Mouse (Mus musculus): ENCODE measurements around the gene Usp2.
A peak's percentile ranks its signal among the peaks of the same experiment; 100 is the strongest.

The Usp2 gene

GRCm38 (mm10) chr9:44109360-44110095 lies 42.7 kb downstream of the Usp2 start:
- no peak for TF ChIP-seq GATA4 (IDR thresholded peaks at IDR 0.05; ENCODE audit: insufficient replicate concordance, low read length)

- TF ChIP-seq GATA4 (IDR thresholded peaks at IDR 0.05; ENCODE audit: insufficient replicate concordance, low read length), result no peak
Observed at GRCm38 (mm10) chr9:44113105-44113789, 46.4 kb downstream of the Usp2 start, which contains the start of the genes Gm49380 and Rnf26. TSS of gene Gm49380 (minus strand) at chr9:44113500. TSS of gene Rnf26 (minus strand) at chr9:44113517.

- TF ChIP-seq GATA4 (IDR thresholded peaks at IDR 0.05; ENCODE audit: insufficient replicate concordance, low read length), result no peak
Observed at GRCm38 (mm10) chr9:44114453-44114852, 47.6 kb downstream of the Usp2 start.

GRCm38 (mm10) chr9:44115599-44115998 lies 48.8 kb downstream of the Usp2 start:
- TF ChIP-seq GATA4 (IDR thresholded peaks at IDR 0.05; ENCODE audit: insufficient replicate concordance, low read length), result no peak

GRCm38 (mm10) chr9:44116182-44116581 lies 49.4 kb downstream of the Usp2 start:
- no peak for TF ChIP-seq GATA4 (IDR thresholded peaks at IDR 0.05; ENCODE audit: insufficient replicate concordance, low read length)

- no peak for TF ChIP-seq GATA4 (IDR thresholded peaks at IDR 0.05; ENCODE audit: insufficient replicate concordance, low read length)
Observed at GRCm38 (mm10) chr9:44119011-44119410, 52.2 kb downstream of the Usp2 start.

- TF ChIP-seq GATA4 (IDR thresholded peaks at IDR 0.05; ENCODE audit: insufficient replicate concordance, low read length), result no peak
Observed at GRCm38 (mm10) chr9:44119948-44120465, 53.2 kb downstream of the Usp2 start.

GRCm38 (mm10) chr9:44124317-44124716 lies 57.5 kb downstream of the Usp2 start:
- no peak for TF ChIP-seq GATA4 (IDR thresholded peaks at IDR 0.05; ENCODE audit: insufficient replicate concordance, low read length)

- TF ChIP-seq GATA4 (IDR thresholded peaks at IDR 0.05; ENCODE audit: insufficient replicate concordance, low read length), result no peak
Observed at GRCm38 (mm10) chr9:44125026-44125425, 58.2 kb downstream of the Usp2 start.

- no peak for TF ChIP-seq GATA4 (IDR thresholded peaks at IDR 0.05; ENCODE audit: insufficient replicate concordance, low read length)
Observed at GRCm38 (mm10) chr9:44125546-44126428, 59.0 kb downstream of the Usp2 start.

- TF ChIP-seq GATA4 (IDR thresholded peaks at IDR 0.05; ENCODE audit: insufficient replicate concordance, low read length), result no peak
Observed at GRCm38 (mm10) chr9:44126746-44127145, 59.9 kb downstream of the Usp2 start.

- peak; percentile 34; the same call in 1 of the 2 replicates for TF ChIP-seq GATA4 (IDR thresholded peaks at IDR 0.05; ENCODE audit: insufficient replicate concordance, low read length)
Observed at GRCm38 (mm10) chr9:44127351-44127801, 60.6 kb downstream of the Usp2 start.

- no peak for TF ChIP-seq GATA4 (IDR thresholded peaks at IDR 0.05; ENCODE audit: insufficient replicate concordance, low read length)
Observed at GRCm38 (mm10) chr9:44129633-44130032, 62.8 kb downstream of the Usp2 start.

- TF ChIP-seq GATA4 (IDR thresholded peaks at IDR 0.05; ENCODE audit: insufficient replicate concordance, low read length), result peak; percentile 26; the same call in 1 of the 2 replicates
Observed at GRCm38 (mm10) chr9:44130034-44130433, 63.2 kb downstream of the Usp2 start.

Data from liver, adult (tissue).